Mouse (Mus musculus): Measurements from ENCODE around the gene 4930522H14Rik.
A peak's percentile ranks its signal among the peaks of the same experiment; 100 is the strongest.

4930522H14Rik gene

GRCm38 (mm10) chr4:109531111-109531510 is at the start of gene 4930522H14Rik:
TSS of gene 4930522H14Rik (minus strand) at chr4:109531297.
- DNase-seq: no peak

- DNase-seq: no peak
These were observed 47.3 kb upstream of the 4930522H14Rik start for GRCm38 (mm10) chr4:109578356-109578755.

GRCm38 (mm10) chr4:109576933-109577332 is 45.8 kb upstream of the 4930522H14Rik start:
- DNase-seq: no peak

GRCm38 (mm10) chr4:109574845-109575244 is 43.7 kb upstream of the 4930522H14Rik start:
- DNase-seq: no peak

GRCm38 (mm10) chr4:109574331-109574730 is 43.2 kb upstream of the 4930522H14Rik start:
- no peak for DNase-seq

GRCm38 (mm10) chr4:109572632-109573031 is 41.5 kb upstream of the 4930522H14Rik start:
- no peak for DNase-seq

- DNase-seq: no peak
These were observed 38.3 kb upstream of the 4930522H14Rik start for GRCm38 (mm10) chr4:109569421-109569820.

- no peak for DNase-seq
These were observed 37.9 kb upstream of the 4930522H14Rik start for GRCm38 (mm10) chr4:109568959-109569358.

GRCm38 (mm10) chr4:109564711-109565110 is 33.6 kb upstream of the 4930522H14Rik start:
- no peak for DNase-seq

- DNase-seq: no peak
These were observed 19.4 kb upstream of the 4930522H14Rik start for GRCm38 (mm10) chr4:109550338-109551150.

- no peak for DNase-seq
These were observed 16.2 kb upstream of the 4930522H14Rik start for GRCm38 (mm10) chr4:109547306-109547705.

GRCm38 (mm10) chr4:109546538-109546937 is 15.4 kb upstream of the 4930522H14Rik start:
- no peak for DNase-seq

- no peak for DNase-seq
These were observed 766 bp downstream of the 4930522H14Rik start for GRCm38 (mm10) chr4:109530245-109530816.

- DNase-seq: peak in 1 of 2 experiments; percentile 43
These were observed 26.2 kb downstream of the 4930522H14Rik start for GRCm38 (mm10) chr4:109504885-109505284.

- no peak for DNase-seq
These were observed 32.6 kb downstream of the 4930522H14Rik start for GRCm38 (mm10) chr4:109498476-109498875.

GRCm38 (mm10) chr4:109493581-109493980 is 37.5 kb downstream of the 4930522H14Rik start:
- DNase-seq: no peak

GRCm38 (mm10) chr4:109488812-109489211 is 42.3 kb downstream of the 4930522H14Rik start:
- no peak for DNase-seq

GRCm38 (mm10) chr4:109484621-109485020 is 46.5 kb downstream of the 4930522H14Rik start, which contains the start of gene Rnf11:
TSS of gene Rnf11 (minus strand) at chr4:109484728.
- no peak for DNase-seq

- DNase-seq: no peak
These were observed 48.4 kb downstream of the 4930522H14Rik start for GRCm38 (mm10) chr4:109482701-109483100.

- DNase-seq: no peak
These were observed 49.7 kb downstream of the 4930522H14Rik start for GRCm38 (mm10) chr4:109481424-109481823.

GRCm38 (mm10) chr4:109477454-109477853 is 53.6 kb downstream of the 4930522H14Rik start:
- no peak for DNase-seq

- DNase-seq: peak; percentile 73 to 87
These were observed 54.5 kb downstream of the 4930522H14Rik start for GRCm38 (mm10) chr4:109476554-109477014.

- peak; percentile 15 to 48 for DNase-seq
These were observed 55.2 kb downstream of the 4930522H14Rik start for GRCm38 (mm10) chr4:109475577-109476553.
